Mouse (Mus musculus): Measurements from ENCODE around the gene BC024063. TPM values are rescaled to one million over a fixed set of nuclear protein-coding genes. Genes with fewer than 3 reads are reported as not detected.
"Not testable (repeated sequence)": the region's sequence is repeated elsewhere in the genome, so short reads cannot be mapped to it uniquely, and the experiment has no call there.

BC024063 gene
- total RNA-seq (2021), result 1 to 10 TPM; 4.7 to 6.0 TPM
- long read RNA-seq, experiment 1, partial matches to known transcripts, result 0 of 1 reads
- long read RNA-seq, experiment 1, other reads (novel, unspliced or antisense), result 0 of 1 reads
- long read RNA-seq, experiment 2, partial matches to known transcripts, result 0 of 1 reads
- long read RNA-seq, experiment 2, other reads (novel, unspliced or antisense), result 0 of 1 reads

- peak in 1 of 2 experiments; percentile 8 for DNase-seq (ENCODE audit: low spot score in 2 of 2)
These were observed at the start of gene BC024063 for GRCm38 (mm10) chr10:82082728-82083621. Gene BC024063 (plus strand): TSS chr10:82083353.

- DNase-seq (ENCODE audit: low spot score in 2 of 2), result no peak
These were observed 41.0 kb upstream of the BC024063 start for GRCm38 (mm10) chr10:82042191-82042590.

- DNase-seq (ENCODE audit: low spot score in 2 of 2), result no peak
These were observed 36.5 kb upstream of the BC024063 start for GRCm38 (mm10) chr10:82046603-82047002.

GRCm38 (mm10) chr10:82047597-82048459, 35.3 kb upstream of the BC024063 start, which contains the start of gene Zfp873:
Gene Zfp873 (plus strand): TSS chr10:82048123.
- peak; percentile 77 to 85 for DNase-seq (ENCODE audit: low spot score in 2 of 2)

- not testable (repeated sequence) for DNase-seq (ENCODE audit: low spot score in 2 of 2)
These were observed 34.7 kb upstream of the BC024063 start for GRCm38 (mm10) chr10:82048460-82048804.

- not testable (repeated sequence) for DNase-seq (ENCODE audit: low spot score in 2 of 2)
These were observed 444 bp downstream of the BC024063 start for GRCm38 (mm10) chr10:82083622-82083971.

- DNase-seq (ENCODE audit: low spot score in 2 of 2), result no peak
These were observed 34.1 kb downstream of the BC024063 start for GRCm38 (mm10) chr10:82117206-82117605.

- peak; percentile 62 to 78 for DNase-seq (ENCODE audit: low spot score in 2 of 2)
These were observed 44.8 kb downstream of the BC024063 start, which contains the start of gene AU041133 for GRCm38 (mm10) chr10:82127850-82128401. Gene AU041133 (plus strand): TSS chr10:82128013.

GRCm38 (mm10) chr10:82145282-82145681, 62.1 kb downstream of the BC024063 start:
- no peak for DNase-seq (ENCODE audit: low spot score in 2 of 2)

GRCm38 (mm10) chr10:82147571-82147970, 64.4 kb downstream of the BC024063 start:
- no peak for DNase-seq (ENCODE audit: low spot score in 2 of 2)

Other genes starting within 250 kb of the BC024063 start
- 1 to 10 TPM; 4.6 to 5.9 TPM for gene Gm32687, start 219.4 kb upstream of the BC024063 start, total RNA-seq (2021)
- gene Zfp781, start 152.9 kb upstream of the BC024063 start, total RNA-seq (2021), result 1 to 10 TPM; 3.3 to 3.6 TPM
- 10 to 100 TPM; 14.6 to 15.5 TPM for gene Zfp873, start 35.2 kb upstream of the BC024063 start, total RNA-seq (2021)
- gene AU041133, start 44.7 kb downstream of the BC024063 start, total RNA-seq (2021), result 10 to 100 TPM in 1 of 2 experiments, 1 to 10 TPM in 1; 9.2 to 10.8 TPM
- 10 to 100 TPM in 1 of 2 experiments, 1 to 10 TPM in 1; 9.8 to 11.6 TPM for gene Zfp938, start 157.9 kb downstream of the BC024063 start, total RNA-seq (2021)
- not detected for gene 4932415D10Rik, start 233.2 kb downstream of the BC024063 start, total RNA-seq (2021)